Comparison of ENCODE assay signal across 9 mouse cellular contexts in genomic region chr9:121108110-121108509, GRCm38 (mm10).
DNase-seq lines count a peak whose midpoint lies in the region; ATAC-seq and TF ChIP-seq lines count a peak whose summit lies in the region.
"Had no signal": no experiment of that assay in that cellular context is flagged by ENCODE, and none has a peak within 500 bp of the region (broad histone marks: within the 10 kb centered on the region; RNA-seq: fewer than 3 reads in every experiment).

No protein-coding gene starts in this region.

- no peak overlapping the region for H3K9ac ChIP-seq in ES-E14 (ENCODE audit: insufficient read depth, low read depth, low read length, poor library complexity, severe bottlenecking)
- no peak overlapping the region for H3K9ac ChIP-seq in forebrain, embryonic 12.5 days
- H3K9ac ChIP-seq in hindbrain, embryonic 11.5 days (ENCODE audit: low read depth, low read length) = no peak overlapping the region
- H3K9ac ChIP-seq: limb, embryonic 13.5 days had no signal

- DNase-seq in ES-E14 (ENCODE audit: low read depth, low spot score) = peak; percentile 85
- DNase-seq in c-Kit-negative CD71-positive TER-119-positive erythroid progenitor cells, embryonic 14.5 days (ENCODE audit: low read depth, low spot score) = peak; percentile 16
- DNase-seq in hindbrain, embryonic 11.5 days (ENCODE audit: low spot score) = peak; percentile 94
- DNase-seq in layer of hippocampus, postnatal 10 days (ENCODE audit: low spot score in 2 of 2) = peak; percentile 86 to 88
- DNase-seq in right cerebral cortex, postnatal 14 days = peak; percentile 83

- ATAC-seq in forebrain, embryonic 12.5 days (ENCODE audit: low FRiP score) = peak; percentile 63
- peak; percentile 53; the same call in 1 of the 2 replicates for ATAC-seq in hindbrain, embryonic 11.5 days (ENCODE audit: low FRiP score)
- ATAC-seq in megakaryocyte, adult 5-6 weeks (ENCODE audit: poor library complexity, severe bottlenecking) = peak; percentile 64
- no peak for ATAC-seq in activated CD4-positive, CD25-positive, alpha-beta regulatory T cell, adult 4 months

- in situ Hi-C loops in ES-E14 (cut with MboI; ENCODE audit: low sequenced_read_pairs in 2 of 2, unreplicated experiment in 2 of 2) = no loop called here

- H3K36me3 ChIP-seq in ES-E14 (ENCODE audit: control insufficient read depth, insufficient read depth, low read length, poor library complexity, severe bottlenecking) = no peaks in the 10 kb centered on the region
- H3K36me3 ChIP-seq in forebrain, embryonic 12.5 days (replicated peaks) = no peaks in the 10 kb centered on the region
- H3K36me3 ChIP-seq in hindbrain, embryonic 11.5 days (ENCODE audit: control insufficient read depth, insufficient read depth, low read length) = no peaks in the 10 kb centered on the region
- H3K36me3 ChIP-seq: limb, embryonic 13.5 days had no signal

- no peak overlapping the region for H3K4me2 ChIP-seq in forebrain, embryonic 12.5 days
- no peak overlapping the region for H3K4me2 ChIP-seq in hindbrain, embryonic 11.5 days (replicated peaks; ENCODE audit: low read depth, low read length)
- H3K4me2 ChIP-seq: limb, embryonic 13.5 days had no signal

- H3K4me3 ChIP-seq in ES-E14 (ENCODE audit: insufficient read depth in 1 of 2, low read depth in 1 of 2, low read length in 2 of 2, poor library complexity in 1 of 2, severe bottlenecking in 1 of 2) = no peak overlapping the region
- no peak overlapping the region for H3K4me3 ChIP-seq in forebrain, embryonic 12.5 days (replicated peaks)
- no peak overlapping the region for H3K4me3 ChIP-seq in hindbrain, embryonic 11.5 days (ENCODE audit: low read depth, low read length)
- H3K4me3 ChIP-seq: limb, embryonic 13.5 days had no signal

- H3K27me3 ChIP-seq in forebrain, embryonic 12.5 days = no peaks in the 10 kb centered on the region; the same call in 1 of the 2 replicates
- no peaks in the 10 kb centered on the region for H3K27me3 ChIP-seq in hindbrain, embryonic 11.5 days (ENCODE audit: control insufficient read depth, insufficient read depth, low read length)

- no peak overlapping the region for H3K27ac ChIP-seq in ES-E14 (ENCODE audit: insufficient read depth, low read depth, low read length, poor library complexity, severe bottlenecking)
- H3K27ac ChIP-seq in forebrain, embryonic 12.5 days = no peak overlapping the region
- H3K27ac ChIP-seq in hindbrain, embryonic 11.5 days (ENCODE audit: low read depth, low read length) = no peak overlapping the region
- H3K27ac ChIP-seq: limb, embryonic 13.5 days had no signal

- WGBS in forebrain, embryonic 12.5 days = 14% methylated on average over 10 of the region's 10 CpGs
- WGBS in hindbrain, embryonic 11.5 days = 14% methylated on average over 10 of the region's 10 CpGs

- H3K4me1 ChIP-seq in ES-E14 (ENCODE audit: control insufficient read depth in 2 of 2, insufficient read depth in 2 of 2, low read length in 2 of 2, poor library complexity in 1 of 2) = no peaks in the 10 kb centered on the region
- H3K4me1 ChIP-seq in forebrain, embryonic 12.5 days = peaks cover 22% of the 10 kb centered on the region
- H3K4me1 ChIP-seq in hindbrain, embryonic 11.5 days (replicated peaks; ENCODE audit: control insufficient read depth, insufficient read depth, low read length) = no peaks in the 10 kb centered on the region

- no peaks in the 10 kb centered on the region for H3K9me3 ChIP-seq in ES-E14 (ENCODE audit: control insufficient read depth, insufficient read depth, low read depth, low read length)
- no peaks in the 10 kb centered on the region for H3K9me3 ChIP-seq in forebrain, embryonic 12.5 days
- no peaks in the 10 kb centered on the region for H3K9me3 ChIP-seq in hindbrain, embryonic 11.5 days (ENCODE audit: control insufficient read depth, low read length)
- H3K9me3 ChIP-seq: limb, embryonic 13.5 days had no signal

TF ChIP-seq in ES-E14, 5 proteins besides CTCF, POLR2A, EP300 and RAD21:
- TF ChIP-seq CHD2 (IDR thresholded peaks at IDR 0.05; ENCODE audit: low read depth, low read length) (no peak), MAFK (IDR thresholded peaks at IDR 0.05; ENCODE audit: insufficient read depth, low read depth, low read length) (no peak), ZNF384 (IDR thresholded peaks at IDR 0.05; ENCODE audit: low read depth, low read length) (no peak), ZC3H11A (IDR thresholded peaks at IDR 0.05; ENCODE audit: borderline replicate concordance, low read depth, low read length) (peak; percentile 61), HCFC1 (IDR thresholded peaks at IDR 0.05; ENCODE audit: borderline replicate concordance, insufficient read depth, low read length) (no peak)
TF ChIP-seq in ES-E14: peak in this region for 1.

Comparison
In these comparisons a context has a peak if more than half of its experiments do, and no peak if none do; other contexts are left out.
1. DNase-seq: peak in every context shown above with its lines; median percentile 94 in hindbrain, embryonic 11.5 days; 87 in layer of hippocampus, postnatal 10 days; 85 in ES-E14; 83 in right cerebral cortex, postnatal 14 days; 16 in c-Kit-negative CD71-positive TER-119-positive erythroid progenitor cells, embryonic 14.5 days.